Mouse (Mus musculus) gastrocnemius, postnatal 4 days (tissue): ENCODE data around the gene Cd200r1. TPM values are rescaled to one million over a fixed set of nuclear protein-coding genes. Genes with fewer than 3 reads are reported as not detected.

Experiments used
- total RNA-seq, 2 experiments: library from RNA; stranded (reverse); gene quantifications; 2 replicates each; pipeline ENCODE4 v1.2.3; 2021

The Cd200r1 gene
- total RNA-seq, 2 experiments from 2014 or later: 1.3 TPM

Other genes with a start within 250 kb of the Cd200r1 start
- gene Boc, start 206.8 kb upstream of the Cd200r1 start, total RNA-seq: 10 to 100 TPM; 26.2 to 30.3 TPM
- 1 to 10 TPM; 5.8 to 6.6 TPM for gene Nepro, start 41.4 kb upstream of the Cd200r1 start, total RNA-seq
- 10 to 100 TPM; 14.9 to 16.6 TPM for gene Gtpbp8, start 19.4 kb upstream of the Cd200r1 start, total RNA-seq
- under 1 TPM; 0.15 to 0.29 TPM for gene Cd200r4, start 46.0 kb downstream of the Cd200r1 start, total RNA-seq
- not detected for gene Cd200r2, start 101.4 kb downstream of the Cd200r1 start, total RNA-seq
- gene Cd200r3, start 177.9 kb downstream of the Cd200r1 start, total RNA-seq: 1 to 10 TPM; 1.6 to 2.0 TPM